Mouse (Mus musculus): ENCODE measurements around the gene Lrrc63. TPM values are rescaled to one million over a fixed set of nuclear protein-coding genes. Genes with fewer than 3 reads are reported as not detected.

Gene Lrrc63
- not detected in 2 replicates for polyA plus RNA-seq (2014; fragmentation: Nextera tagmentation; extraction: Ambion mirVana)

- Histone ChIP-seq H3K9ac (ENCODE audit: low read length) (peak within 1 kb of the TSS; percentile 75), H3K36me3 (ENCODE audit: control insufficient read depth, insufficient read depth, low read length) (no peaks in the 10 kb centered on the region), H3K4me1 (ENCODE audit: control insufficient read depth in 2 of 2, insufficient read depth in 2 of 2, low read length in 2 of 2) (no peaks in the 10 kb centered on the region; a peak in 1 of 4 replicates), H3K27ac (replicated peaks in 1 of 2; ENCODE audit: control insufficient read depth in 1 of 2, insufficient read depth in 1 of 2, low read depth in 2 of 2, low read length in 2 of 2) (peak within 1 kb of the TSS; percentile 21 to 53; a peak in 1 of 4 replicates), H3K4me2 (ENCODE audit: low read length) (peak within 1 kb of the TSS; percentile 89), H3K4me3 (ENCODE audit: control insufficient read depth in 1 of 2, insufficient read depth in 1 of 2, low read depth in 1 of 2, low read length in 2 of 2) (peak within 1 kb of the TSS; percentile 61 to 82), H3K9me3 (ENCODE audit: control insufficient read depth, low read length) (no peaks in the 10 kb centered on the region), H3K27me3 (ENCODE audit: control insufficient read depth, insufficient read depth, low read length) (no peaks in the 10 kb centered on the region)
- peak; percentile 89 for ATAC-seq (ENCODE audit: insufficient number of reproducible peaks, insufficient read depth, low FRiP score, low read depth)
- WGBS: 0% methylated on average over 36 of the region's 42 CpGs
These were observed at the start of gene Lrrc63, which contains the start of gene Lcp1 for GRCm38 (mm10) chr14:75130501-75131318. Gene Lrrc63, minus strand, starts transcription at chr14:75130881. Gene Lcp1, plus strand, starts transcription at chr14:75131101.

- Histone ChIP-seq H3K4me3 (ENCODE audit: control insufficient read depth in 1 of 2, insufficient read depth in 1 of 2, low read depth in 1 of 2, low read length in 2 of 2) (no peak overlapping the region), H3K27me3 (ENCODE audit: control insufficient read depth, insufficient read depth, low read length) (no peaks in the 10 kb centered on the region), H3K4me2 (ENCODE audit: low read length) (no peak overlapping the region), H3K36me3 (ENCODE audit: control insufficient read depth, insufficient read depth, low read length) (no peaks in the 10 kb centered on the region), H3K9me3 (ENCODE audit: control insufficient read depth, low read length) (no peaks in the 10 kb centered on the region), H3K4me1 (ENCODE audit: control insufficient read depth in 2 of 2, insufficient read depth in 2 of 2, low read length in 2 of 2) (peaks cover 2 to 4% of the 10 kb centered on the region in 2 experiments; a peak in 3 of 4 replicates), H3K27ac (replicated peaks in 1 of 2; ENCODE audit: control insufficient read depth in 1 of 2, insufficient read depth in 1 of 2, low read depth in 2 of 2, low read length in 2 of 2) (no peak overlapping the region), H3K9ac (ENCODE audit: low read length) (no peak overlapping the region)
- 81% methylated on average over 20 of the region's 20 CpGs for WGBS
- no peak for ATAC-seq (ENCODE audit: insufficient number of reproducible peaks, insufficient read depth, low FRiP score, low read depth)
These were observed 48.7 kb upstream of the Lrrc63 start for GRCm38 (mm10) chr14:75179255-75179963.

GRCm38 (mm10) chr14:75178801-75179211 is 48.1 kb upstream of the Lrrc63 start:
- no peak for ATAC-seq (ENCODE audit: insufficient number of reproducible peaks, insufficient read depth, low FRiP score, low read depth)
- no peak overlapping the region for H3K4me3 ChIP-seq (ENCODE audit: control insufficient read depth in 1 of 2, insufficient read depth in 1 of 2, low read depth in 1 of 2, low read length in 2 of 2)

GRCm38 (mm10) chr14:75178384-75178793 is 47.7 kb upstream of the Lrrc63 start:
- H3K4me1 ChIP-seq (ENCODE audit: control insufficient read depth in 2 of 2, insufficient read depth in 2 of 2, low read length in 2 of 2): peaks cover 2 to 4% of the 10 kb centered on the region in 2 experiments; a peak in 3 of 4 replicates
- H3K27me3 ChIP-seq (ENCODE audit: control insufficient read depth, insufficient read depth, low read length): no peaks in the 10 kb centered on the region
- no peaks in the 10 kb centered on the region for H3K36me3 ChIP-seq (ENCODE audit: control insufficient read depth, insufficient read depth, low read length)
- H3K9ac ChIP-seq (ENCODE audit: low read length): no peak overlapping the region
- H3K4me2 ChIP-seq (ENCODE audit: low read length): no peak overlapping the region
- no peaks in the 10 kb centered on the region for H3K9me3 ChIP-seq (ENCODE audit: control insufficient read depth, low read length)
- 79% methylated on average over 14 of the region's 14 CpGs for WGBS
- H3K4me3 ChIP-seq (ENCODE audit: control insufficient read depth in 1 of 2, insufficient read depth in 1 of 2, low read depth in 1 of 2, low read length in 2 of 2): no peak overlapping the region
- no peak overlapping the region for H3K27ac ChIP-seq (replicated peaks in 1 of 2; ENCODE audit: control insufficient read depth in 1 of 2, insufficient read depth in 1 of 2, low read depth in 2 of 2, low read length in 2 of 2)
- ATAC-seq (ENCODE audit: insufficient number of reproducible peaks, insufficient read depth, low FRiP score, low read depth): no peak

More at GRCm38 (mm10) chr14:75178801-75179211, 48.1 kb upstream of the Lrrc63 start:
- 63% methylated on average over 10 of the region's 10 CpGs for WGBS
- H3K4me2 ChIP-seq (ENCODE audit: low read length): no peak overlapping the region
- H3K27me3 ChIP-seq (ENCODE audit: control insufficient read depth, insufficient read depth, low read length): no peaks in the 10 kb centered on the region
- no peak overlapping the region for H3K27ac ChIP-seq (replicated peaks in 1 of 2; ENCODE audit: control insufficient read depth in 1 of 2, insufficient read depth in 1 of 2, low read depth in 2 of 2, low read length in 2 of 2)
- H3K9ac ChIP-seq (ENCODE audit: low read length): no peak overlapping the region
- no peaks in the 10 kb centered on the region for H3K36me3 ChIP-seq (ENCODE audit: control insufficient read depth, insufficient read depth, low read length)
- no peaks in the 10 kb centered on the region for H3K9me3 ChIP-seq (ENCODE audit: control insufficient read depth, low read length)
- H3K4me1 ChIP-seq (ENCODE audit: control insufficient read depth in 2 of 2, insufficient read depth in 2 of 2, low read length in 2 of 2): peaks cover 2 to 4% of the 10 kb centered on the region in 2 experiments; a peak in 3 of 4 replicates

GRCm38 (mm10) chr14:75177400-75177799 is 46.7 kb upstream of the Lrrc63 start:
- no peak for ATAC-seq (ENCODE audit: insufficient number of reproducible peaks, insufficient read depth, low FRiP score, low read depth)
- WGBS: 80% methylated on average over 3 of the region's 3 CpGs
- no peaks in the 10 kb centered on the region for H3K9me3 ChIP-seq (ENCODE audit: control insufficient read depth, low read length)
- peaks cover 2 to 4% of the 10 kb centered on the region in 2 experiments; a peak in 3 of 4 replicates for H3K4me1 ChIP-seq (ENCODE audit: control insufficient read depth in 2 of 2, insufficient read depth in 2 of 2, low read length in 2 of 2)
- H3K27me3 ChIP-seq (ENCODE audit: control insufficient read depth, insufficient read depth, low read length): no peaks in the 10 kb centered on the region
- no peak overlapping the region for H3K9ac ChIP-seq (ENCODE audit: low read length)
- no peak overlapping the region for H3K27ac ChIP-seq (replicated peaks in 1 of 2; ENCODE audit: control insufficient read depth in 1 of 2, insufficient read depth in 1 of 2, low read depth in 2 of 2, low read length in 2 of 2)
- no peak overlapping the region for H3K4me3 ChIP-seq (ENCODE audit: control insufficient read depth in 1 of 2, insufficient read depth in 1 of 2, low read depth in 1 of 2, low read length in 2 of 2)
- no peak overlapping the region for H3K4me2 ChIP-seq (ENCODE audit: low read length)
- no peaks in the 10 kb centered on the region for H3K36me3 ChIP-seq (ENCODE audit: control insufficient read depth, insufficient read depth, low read length)

GRCm38 (mm10) chr14:75176425-75177045 is 45.9 kb upstream of the Lrrc63 start:
- ATAC-seq (ENCODE audit: insufficient number of reproducible peaks, insufficient read depth, low FRiP score, low read depth): no peak
- H3K27me3 ChIP-seq (ENCODE audit: control insufficient read depth, insufficient read depth, low read length): no peaks in the 10 kb centered on the region
- H3K4me2 ChIP-seq (ENCODE audit: low read length): no peak overlapping the region
- H3K4me1 ChIP-seq (ENCODE audit: control insufficient read depth in 2 of 2, insufficient read depth in 2 of 2, low read length in 2 of 2): peaks cover 2 to 4% of the 10 kb centered on the region in 2 experiments; a peak in 3 of 4 replicates
- H3K9me3 ChIP-seq (ENCODE audit: control insufficient read depth, low read length): no peaks in the 10 kb centered on the region
- 41% methylated on average over 4 of the region's 4 CpGs for WGBS
- no peaks in the 10 kb centered on the region for H3K36me3 ChIP-seq (ENCODE audit: control insufficient read depth, insufficient read depth, low read length)
- peak overlapping the region; percentile 19 to 27; a peak in 1 of 4 replicates for H3K27ac ChIP-seq (replicated peaks in 1 of 2; ENCODE audit: control insufficient read depth in 1 of 2, insufficient read depth in 1 of 2, low read depth in 2 of 2, low read length in 2 of 2)
- H3K4me3 ChIP-seq (ENCODE audit: control insufficient read depth in 1 of 2, insufficient read depth in 1 of 2, low read depth in 1 of 2, low read length in 2 of 2): no peak overlapping the region
- no peak overlapping the region for H3K9ac ChIP-seq (ENCODE audit: low read length)

- peaks cover 4 to 9% of the 10 kb centered on the region in 2 experiments for H3K4me1 ChIP-seq (ENCODE audit: control insufficient read depth in 2 of 2, insufficient read depth in 2 of 2, low read length in 2 of 2)
- WGBS: 59% methylated on average over 7 of the region's 7 CpGs
- no peak overlapping the region for H3K4me3 ChIP-seq (ENCODE audit: control insufficient read depth in 1 of 2, insufficient read depth in 1 of 2, low read depth in 1 of 2, low read length in 2 of 2)
- ATAC-seq (ENCODE audit: insufficient number of reproducible peaks, insufficient read depth, low FRiP score, low read depth): no peak
- H3K27ac ChIP-seq (replicated peaks in 1 of 2; ENCODE audit: control insufficient read depth in 1 of 2, insufficient read depth in 1 of 2, low read depth in 2 of 2, low read length in 2 of 2): no peak overlapping the region
- no peaks in the 10 kb centered on the region for H3K36me3 ChIP-seq (ENCODE audit: control insufficient read depth, insufficient read depth, low read length)
- H3K9me3 ChIP-seq (ENCODE audit: control insufficient read depth, low read length): no peaks in the 10 kb centered on the region
- H3K9ac ChIP-seq (ENCODE audit: low read length): no peak overlapping the region
- no peak overlapping the region for H3K4me2 ChIP-seq (ENCODE audit: low read length)
- no peaks in the 10 kb centered on the region for H3K27me3 ChIP-seq (ENCODE audit: control insufficient read depth, insufficient read depth, low read length)
These were observed 45.1 kb upstream of the Lrrc63 start for GRCm38 (mm10) chr14:75175781-75176180.

All from heart, embryonic 14.5 days (tissue).